Mouse (Mus musculus) mouse trophoblast stem cell (cell line): ENCODE results near the gene Tmem186.

ENCODE experiments used
- in situ Hi-C, 2 experiments: fragments of 300-500 bp; cut with MseI, MboI; formaldehyde crosslinking; loops; 2 replicates in 1 of 2; 3 replicates in 1 of 2; pipeline ENCODE4 v1.15.1; 2025

The Tmem186 gene

GRCm38 (mm10) chr16:8667261-8667660 is 29.7 kb upstream of the Tmem186 start:
- in situ Hi-C loops = no loop called here

GRCm38 (mm10) chr16:8666452-8666851 is 28.9 kb upstream of the Tmem186 start:
- in situ Hi-C loops = no loop called here

DNA sequence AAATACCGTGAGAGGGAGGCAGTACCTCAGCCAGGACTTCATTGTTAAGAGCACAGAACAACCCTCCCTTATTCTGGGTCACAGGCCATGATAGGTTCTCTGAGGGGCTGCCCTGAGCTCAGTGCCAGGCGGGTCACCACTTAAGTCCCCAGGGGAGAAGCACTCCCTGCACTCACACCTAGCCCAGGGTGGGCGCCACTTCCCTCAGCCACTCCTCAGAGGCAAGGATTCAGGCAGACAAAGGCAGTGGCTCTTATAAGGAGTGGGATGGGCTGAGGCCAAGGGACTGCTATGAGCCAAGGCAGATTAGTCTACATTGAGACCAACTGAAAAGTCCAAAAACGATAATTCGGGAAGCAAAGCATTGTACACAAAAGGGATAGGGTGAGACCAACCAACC is 27.9 kb upstream of the Tmem186 start:
- in situ Hi-C loops = no loop called here

- in situ Hi-C loops = no loop called here
These were observed 26.4 kb upstream of the Tmem186 start for GRCm38 (mm10) chr16:8663606-8664539.

GRCm38 (mm10) chr16:8663022-8663421 is 25.5 kb upstream of the Tmem186 start:
- in situ Hi-C loops = no loop called here

GRCm38 (mm10) chr16:8658764-8659163 is 21.3 kb upstream of the Tmem186 start:
- in situ Hi-C loops = loop anchor here in 1 of 2 experiments (10.0 kb wide), 1 partner anchor 164 kb away; no protein-coding TSS in a partner anchor

- in situ Hi-C loops = loop anchor here in 1 of 2 experiments (10.0 kb wide), 1 partner anchor 164 kb away; no protein-coding TSS in a partner anchor
These were observed 20.8 kb upstream of the Tmem186 start for GRCm38 (mm10) chr16:8658349-8658748.

GRCm38 (mm10) chr16:8656256-8656655 is 18.7 kb upstream of the Tmem186 start:
- in situ Hi-C loops = loop anchor here in 1 of 2 experiments (10.0 kb wide), 1 partner anchor 161 kb away; no protein-coding TSS in a partner anchor

DNA sequence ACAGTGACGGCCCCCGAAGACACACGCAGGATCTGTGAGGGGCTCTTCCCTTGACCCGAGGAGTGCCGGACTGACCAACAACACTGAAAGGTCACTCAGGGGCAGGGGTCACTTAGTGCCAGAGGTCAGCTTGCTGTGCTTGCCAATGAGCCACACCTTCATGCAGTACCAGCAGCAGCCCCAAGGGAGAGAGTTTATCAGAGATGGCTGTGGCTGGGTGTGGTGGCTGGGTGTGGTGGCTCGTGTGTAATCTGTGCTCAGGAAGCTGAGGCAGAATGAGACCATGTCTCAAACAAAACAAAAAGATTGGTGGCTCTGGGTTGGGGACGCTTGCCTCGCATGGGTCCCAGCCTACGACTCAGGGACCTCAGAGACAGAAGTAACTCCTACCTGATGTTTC is 18.1 kb upstream of the Tmem186 start:
- in situ Hi-C loops = loop anchor here in 1 of 2 experiments (10.0 kb wide), 1 partner anchor 161 kb away; no protein-coding TSS in a partner anchor

DNA sequence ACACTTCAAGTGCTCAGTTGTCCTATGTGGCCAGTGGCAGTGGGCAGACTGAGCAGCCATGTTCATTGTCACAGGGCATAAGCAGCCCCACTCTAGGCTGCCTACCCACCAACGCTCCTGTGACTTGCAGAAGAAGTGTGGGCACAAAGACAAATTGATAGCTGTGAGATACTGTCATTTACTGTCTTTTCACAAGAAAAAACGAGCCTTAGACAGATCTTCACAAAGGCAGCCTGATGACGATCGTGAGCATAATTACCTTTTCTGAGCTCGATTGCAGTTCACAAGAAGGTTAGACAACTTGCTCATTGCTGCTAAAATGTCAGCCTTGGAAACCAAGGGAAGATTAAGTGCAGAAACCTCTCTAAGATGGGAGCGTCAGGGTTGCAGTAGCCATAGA is 17.6 kb upstream of the Tmem186 start:
- in situ Hi-C loops = loop anchor here in 1 of 2 experiments (10.0 kb wide), 1 partner anchor 160 kb away; no protein-coding TSS in a partner anchor

DNA sequence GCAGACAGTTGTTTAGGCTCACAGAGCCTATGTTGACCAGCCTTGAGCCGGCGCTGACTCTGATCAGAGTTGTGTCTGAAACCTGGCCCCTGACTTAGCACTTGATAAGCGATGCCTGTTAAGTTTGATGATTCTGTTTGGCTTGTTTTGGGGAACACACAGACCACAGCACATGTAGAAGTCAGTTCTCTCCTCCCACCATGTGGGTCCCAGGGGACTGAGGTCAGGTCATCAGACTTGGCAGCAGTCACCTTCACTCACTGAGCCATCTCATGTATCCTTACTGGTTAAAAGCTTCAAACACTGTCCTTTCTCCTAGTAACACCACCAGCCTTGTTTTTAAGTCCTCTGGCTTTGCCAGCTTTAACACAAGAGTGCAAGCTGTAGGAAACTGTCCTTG is 12.5 kb upstream of the Tmem186 start:
- in situ Hi-C loops = loop anchor here in 1 of 2 experiments (10.0 kb wide), 1 partner anchor 155 kb away; no protein-coding TSS in a partner anchor

DNA sequence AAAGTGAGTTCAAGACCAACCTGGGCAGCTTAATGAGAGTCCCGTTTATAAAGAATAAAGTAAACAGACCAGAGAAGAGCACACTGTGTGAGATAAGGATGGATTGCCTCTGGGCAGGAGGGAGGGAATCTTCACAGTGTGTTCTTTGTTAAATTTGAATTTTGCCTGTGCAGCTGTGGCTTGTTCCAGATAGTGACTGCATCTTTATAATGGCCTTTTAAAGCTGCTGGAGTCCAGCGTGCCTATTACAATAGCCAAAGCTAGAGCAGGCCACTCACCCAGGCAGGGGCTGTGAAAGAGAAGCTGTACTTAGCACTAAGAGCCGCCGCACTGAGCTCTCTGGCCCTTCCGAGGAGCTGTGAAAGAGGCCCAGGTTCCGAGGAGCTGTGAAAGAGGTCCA is 8.0 kb upstream of the Tmem186 start:
- in situ Hi-C loops = loop anchor here (10.0 kb wide), 2 partner anchors 151 to 231 kb away; no protein-coding TSS in a partner anchor

DNA sequence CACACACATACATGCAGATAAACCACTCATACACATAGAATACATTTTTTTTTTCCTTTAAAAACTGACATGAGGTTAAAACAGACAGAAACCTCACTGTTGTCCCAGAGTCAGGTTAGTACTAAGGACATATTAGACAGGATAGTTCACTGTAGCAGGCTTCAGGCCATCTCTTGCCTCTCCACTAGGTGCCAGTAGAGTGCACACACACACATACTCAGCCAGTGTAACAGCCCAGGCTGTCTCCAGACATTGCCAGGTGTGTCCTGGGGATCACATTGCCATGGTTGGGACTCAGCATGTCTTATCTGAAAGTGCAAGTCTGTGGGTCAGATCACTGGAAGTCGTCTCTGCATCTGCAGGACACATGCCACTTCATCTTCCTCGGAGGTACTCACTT is 6.3 kb upstream of the Tmem186 start:
- in situ Hi-C loops = loop anchor here (10.0 kb wide), 2 partner anchors 149 to 229 kb away; no protein-coding TSS in a partner anchor

DNA sequence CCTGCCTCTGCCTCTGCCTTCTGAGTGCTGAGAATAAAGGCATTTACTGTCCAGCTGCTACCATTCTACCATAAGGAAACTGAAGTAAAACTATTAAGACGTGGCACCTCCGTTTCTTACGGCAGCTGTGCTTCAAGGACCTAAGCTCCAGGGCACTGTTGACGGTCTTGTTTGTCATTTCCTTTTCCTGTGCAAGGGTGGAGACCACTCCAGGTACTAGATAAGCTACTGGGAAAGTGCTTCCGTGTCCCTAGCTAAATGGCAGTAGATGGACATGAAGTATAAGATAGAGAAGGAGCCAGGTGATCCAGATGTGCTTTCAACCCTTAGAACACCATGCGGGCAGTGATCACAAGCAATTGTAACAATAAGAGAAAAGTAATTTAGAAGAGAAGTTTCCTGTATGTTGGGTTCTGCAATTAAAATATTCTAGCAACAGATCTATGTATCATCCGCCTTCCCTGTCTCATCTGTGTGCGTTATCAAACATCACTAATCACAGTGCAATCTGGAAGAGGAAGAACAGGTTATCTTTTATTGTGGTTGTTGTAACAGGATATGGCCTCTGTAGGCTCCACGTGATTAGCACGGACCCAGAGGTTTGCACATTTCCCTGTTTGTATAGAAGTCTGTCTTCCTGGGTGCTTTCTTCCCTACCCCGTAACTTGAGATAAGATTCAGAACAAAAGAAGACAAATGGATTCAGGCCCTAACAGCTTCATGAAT is 2.1 kb upstream of the Tmem186 start:
- in situ Hi-C loops = loop anchor here (10.0 kb wide), 2 partner anchors 145 to 225 kb away; no protein-coding TSS in a partner anchor

- in situ Hi-C loops = no loop called here
These were observed 619 bp upstream of the Tmem186 start for GRCm38 (mm10) chr16:8638131-8638530.

- in situ Hi-C loops = no loop called here
These were observed 670 bp downstream of the Tmem186 start for GRCm38 (mm10) chr16:8636867-8637216.

DNA sequence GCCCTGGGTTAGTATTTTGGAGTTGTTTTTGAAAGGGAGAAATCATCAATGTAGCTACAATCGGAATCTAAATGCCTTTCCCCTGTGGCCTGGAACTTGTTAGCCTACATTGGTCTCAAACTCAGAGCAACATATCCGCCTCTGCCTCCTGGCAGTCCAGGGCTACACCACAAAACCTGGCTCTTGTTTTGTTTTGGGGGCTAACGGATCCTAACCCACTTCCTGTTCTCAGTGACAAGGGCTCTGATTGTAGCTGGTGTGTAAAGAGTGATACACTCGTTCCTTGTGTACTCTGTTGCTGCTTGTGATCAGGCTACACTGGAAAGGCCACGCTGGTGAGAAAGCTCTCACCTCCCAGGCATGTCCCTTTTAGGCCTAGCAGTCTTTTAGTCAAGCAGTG is 6.1 kb downstream of the Tmem186 start:
- in situ Hi-C loops = no loop called here

DNA sequence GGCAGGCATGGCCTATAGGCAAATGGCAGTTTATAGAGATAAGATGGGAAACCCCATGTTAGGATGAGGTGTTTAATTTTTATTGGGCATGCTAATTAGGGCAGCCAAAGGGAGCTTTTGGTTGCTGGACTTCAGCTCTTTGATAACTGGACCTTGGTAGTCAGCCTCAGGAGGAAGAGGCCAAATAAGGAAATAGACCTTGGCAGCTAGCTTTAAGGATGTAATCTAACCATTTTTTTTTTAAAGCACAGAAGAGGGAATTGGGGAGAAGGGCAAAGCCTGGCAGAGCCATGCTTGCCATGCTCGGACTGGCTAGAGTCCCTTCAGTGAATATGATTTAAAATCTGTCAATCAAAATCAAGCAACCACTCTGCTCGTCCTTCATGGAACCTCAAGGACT is 7.1 kb downstream of the Tmem186 start:
- in situ Hi-C loops = no loop called here

- in situ Hi-C loops = no loop called here
These were observed 17.0 kb downstream of the Tmem186 start for GRCm38 (mm10) chr16:8620315-8621115.

DNA sequence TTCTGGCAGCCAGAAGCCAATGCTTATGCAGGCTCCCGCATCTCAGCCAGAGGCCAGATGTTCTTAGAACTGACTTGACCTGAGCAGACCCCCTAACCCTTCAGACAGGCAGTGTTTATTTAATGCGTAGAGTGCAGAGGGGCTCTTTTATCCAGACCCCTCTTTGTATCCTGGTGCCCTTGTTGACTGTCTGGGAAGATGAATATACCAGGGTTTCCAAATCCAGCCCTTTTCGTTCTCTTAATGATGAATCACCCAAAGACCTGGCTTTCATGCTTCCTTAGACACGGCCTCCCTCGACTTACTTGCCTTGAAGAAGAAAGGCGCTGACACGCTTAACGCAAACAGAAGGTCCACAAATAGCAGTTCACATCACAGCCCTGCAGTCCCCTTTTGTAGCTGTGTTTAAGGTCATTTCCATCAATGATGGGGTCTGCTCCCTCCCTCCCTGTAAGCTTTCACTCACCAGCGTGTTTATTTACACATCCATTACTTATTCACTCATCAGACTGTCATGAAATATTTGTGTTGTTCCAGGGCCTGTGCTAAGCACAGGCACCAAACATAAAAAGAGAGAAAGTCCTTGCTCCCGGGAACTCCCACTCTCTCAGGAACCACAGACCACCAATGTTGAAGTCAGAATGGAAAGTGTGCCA is 17.7 kb downstream of the Tmem186 start:
- in situ Hi-C loops = no loop called here

- in situ Hi-C loops = no loop called here
These were observed 24.1 kb downstream of the Tmem186 start for GRCm38 (mm10) chr16:8613447-8613846.
